Mouse (Mus musculus) limb, embryonic 11.5 days (tissue): ENCODE measurements around the gene Sgsh. TPM values are rescaled to one million over a fixed set of nuclear protein-coding genes. Genes with fewer than 3 reads are reported as not detected.

ENCODE experiments used
- ATAC-seq: fragments of 200-750 bp; cut with Nextera tagmentation; 2 replicates; pipeline ENCODE4 v1.8.0; 2017; ENCODE audit warnings: low read depth; ENCODE audit not compliant: insufficient number of reproducible peaks, low FRiP score, low TSS enrichment
- DNase-seq: peaks from one replicate; pipeline ENCODE4 v3.0.0-alpha.2; 2015; ENCODE audit warnings: low spot score
- H3K27ac ChIP-seq: fragments of 300-500 bp; sonication (generic); replicated peaks from 2 replicates; pipeline ENCODE4 v1.5.1; 2014; ENCODE audit warnings: low read depth, mild to moderate bottlenecking, low read length
- H3K27me3 ChIP-seq: fragments of 300-500 bp; sonication (generic); 2 replicates; pipeline ENCODE4 v1.6.1; 2014; ENCODE audit warnings: mild to moderate bottlenecking, low read length, mixed read lengths; ENCODE audit not compliant: control insufficient read depth, insufficient read depth
- H3K36me3 ChIP-seq: fragments of 300-500 bp; sonication (generic); 2 replicates; pipeline ENCODE4 v1.6.1; 2014; ENCODE audit warnings: mild to moderate bottlenecking, low read length, moderate library complexity, mixed read lengths; ENCODE audit not compliant: control insufficient read depth, insufficient read depth
- H3K4me1 ChIP-seq: fragments of 300-500 bp; sonication (generic); 2 replicates; pipeline ENCODE4 v1.6.1; 2014; ENCODE audit warnings: low read length, mixed read lengths; ENCODE audit not compliant: control insufficient read depth, insufficient read depth
- H3K4me2 ChIP-seq: fragments of 300-500 bp; sonication (generic); 2 replicates; pipeline ENCODE4 v1.6.1; 2014; ENCODE audit warnings: low read depth, mild to moderate bottlenecking, moderate library complexity; ENCODE audit not compliant: severe bottlenecking
- H3K4me3 ChIP-seq: fragments of 300-500 bp; sonication (generic); 2 replicates; pipeline ENCODE4 v1.5.1; 2014; ENCODE audit warnings: low read depth, low read length
- H3K9ac ChIP-seq: fragments of 300-500 bp; sonication (generic); 2 replicates; pipeline ENCODE4 v1.6.1; 2014; ENCODE audit warnings: mild to moderate bottlenecking, low read length
- H3K9me3 ChIP-seq: fragments of 300-500 bp; sonication (generic); 2 replicates; pipeline ENCODE4 v1.6.1; 2016; ENCODE audit warnings: low read length; ENCODE audit not compliant: control insufficient read depth
- WGBS: fragments of 180-500 bp; shearing (Covaris S2); extraction: QIAGEN DNeasy Blood & Tissue Kit; methylation state at CpG from one replicate; pipeline ENCODE4 v1.1.7; 2014; 5-methylcytosine and 5-hydroxymethylcytosine counted together
- polyA plus RNA-seq: library from polyadenylated mRNA; unstranded; fragments of >200 nt; fragmentation: Nextera tagmentation; extraction: Ambion mirVana; gene quantifications from 2 replicates; pipeline ENCODE4 v1.2.1, GENCODE M21; 2014

The Sgsh gene
- polyA plus RNA-seq, 1 experiment from 2014 or later, result 4.9 TPM

- Histone ChIP-seq H3K4me2 (no peak overlapping the region), H3K9me3 (no peaks in the 10 kb centered on the region), H3K4me3 (no peak overlapping the region), H3K9ac (no peak overlapping the region), H3K27me3 (no peaks in the 10 kb centered on the region), H3K27ac (no peak overlapping the region), H3K36me3 (no peaks in the 10 kb centered on the region), H3K4me1 (peaks cover 13% of the 10 kb centered on the region)
- ATAC-seq (no peak), DNase-seq (no peak)
- 95% methylated on average over 10 of the region's 10 CpGs for WGBS
Observed at GRCm38 (mm10) chr11:119359089-119359488, 3.8 kb upstream of the Sgsh start.

- no peaks in the 10 kb centered on the region for H3K36me3 ChIP-seq
- H3K4me3 ChIP-seq, result peak overlapping the region; percentile 61
- H3K4me1 ChIP-seq, result peaks cover 10% of the 10 kb centered on the region
- no peak for ATAC-seq
- H3K9ac ChIP-seq, result peak overlapping the region; percentile 74
- H3K27me3 ChIP-seq, result no peaks in the 10 kb centered on the region
- H3K4me2 ChIP-seq, result peak overlapping the region; percentile 85
- DNase-seq, result no peak
- no peaks in the 10 kb centered on the region for H3K9me3 ChIP-seq
- 6% methylated on average over 23 of the region's 23 CpGs for WGBS
- H3K27ac ChIP-seq, result no peak overlapping the region
Observed at GRCm38 (mm10) chr11:119354798-119355442, 416 bp downstream of the Sgsh start.

GRCm38 (mm10) chr11:119353946-119354345 is 1.4 kb downstream of the Sgsh start:
- DNase-seq (no peak), ATAC-seq (no peak)
- no peaks in the 10 kb centered on the region for H3K9me3 ChIP-seq
- H3K9ac ChIP-seq, result no peak overlapping the region
- peak overlapping the region; percentile 85; the same call in 1 of the 2 replicates for H3K4me2 ChIP-seq
- no peak overlapping the region for H3K4me3 ChIP-seq
- no peaks in the 10 kb centered on the region for H3K27me3 ChIP-seq
- WGBS, result 87% methylated on average over 4 of the region's 4 CpGs
- peaks cover 10% of the 10 kb centered on the region for H3K4me1 ChIP-seq
- no peak overlapping the region for H3K27ac ChIP-seq
- H3K36me3 ChIP-seq, result no peaks in the 10 kb centered on the region

- H3K4me2 ChIP-seq, result no peak overlapping the region
- 77% methylated on average over 7 of the region's 7 CpGs for WGBS
- no peak for ATAC-seq
Observed at GRCm38 (mm10) chr11:119352113-119352512, 3.2 kb downstream of the Sgsh start.

GRCm38 (mm10) chr11:119347125-119347524 is 8.2 kb downstream of the Sgsh start:
- WGBS, result 85% methylated on average over 4 of the region's 4 CpGs
- no peak overlapping the region for H3K9ac ChIP-seq
- H3K9me3 ChIP-seq, result no peaks in the 10 kb centered on the region
- no peak overlapping the region for H3K4me2 ChIP-seq
- DNase-seq, result no peak
- H3K36me3 ChIP-seq, result no peaks in the 10 kb centered on the region
- no peak overlapping the region for H3K27ac ChIP-seq
- no peak overlapping the region for H3K4me3 ChIP-seq
- no peaks in the 10 kb centered on the region for H3K27me3 ChIP-seq
- H3K4me1 ChIP-seq, result no peaks in the 10 kb centered on the region
- no peak for ATAC-seq

More at GRCm38 (mm10) chr11:119352113-119352512, 3.2 kb downstream of the Sgsh start:
- peaks cover 10% of the 10 kb centered on the region for H3K4me1 ChIP-seq
- H3K36me3 ChIP-seq, result no peaks in the 10 kb centered on the region
- no peaks in the 10 kb centered on the region for H3K27me3 ChIP-seq
- H3K4me3 ChIP-seq, result no peak overlapping the region
- 0 out of 2 replicates have a peak overlapping the region, but pooled peaks have one; percentile 7 for H3K9ac ChIP-seq
- DNase-seq, result no peak
- H3K9me3 ChIP-seq, result no peaks in the 10 kb centered on the region
- no peak overlapping the region for H3K27ac ChIP-seq

- H3K36me3 ChIP-seq, result no peaks in the 10 kb centered on the region
- no peak for ATAC-seq
- H3K27me3 ChIP-seq, result no peaks in the 10 kb centered on the region
- H3K4me2 ChIP-seq, result no peak overlapping the region
- no peak for DNase-seq
- no peak overlapping the region for H3K9ac ChIP-seq
- no peaks in the 10 kb centered on the region for H3K4me1 ChIP-seq
- H3K27ac ChIP-seq, result no peak overlapping the region
- no peaks in the 10 kb centered on the region for H3K9me3 ChIP-seq
- WGBS, result 71% methylated on average over 6 of the region's 6 CpGs
- no peak overlapping the region for H3K4me3 ChIP-seq
Observed at GRCm38 (mm10) chr11:119344865-119345264, 10.5 kb downstream of the Sgsh start.

- ATAC-seq (no peak), DNase-seq (no peak)
- H3K4me2 ChIP-seq, result no peak overlapping the region
- H3K4me1 ChIP-seq, result no peaks in the 10 kb centered on the region
- H3K36me3 ChIP-seq, result no peaks in the 10 kb centered on the region
- no peak overlapping the region for H3K4me3 ChIP-seq
- H3K27me3 ChIP-seq, result no peaks in the 10 kb centered on the region
- WGBS, result 90% methylated on average over 8 of the region's 8 CpGs
- no peak overlapping the region for H3K9ac ChIP-seq
- no peak overlapping the region for H3K27ac ChIP-seq
- H3K9me3 ChIP-seq, result no peaks in the 10 kb centered on the region
Observed at GRCm38 (mm10) chr11:119344178-119344577, 11.2 kb downstream of the Sgsh start.

GRCm38 (mm10) chr11:119339637-119340036 is 15.7 kb downstream of the Sgsh start:
- ATAC-seq, result no peak
- Histone ChIP-seq H3K27ac (no peak overlapping the region), H3K36me3 (no peaks in the 10 kb centered on the region), H3K9me3 (no peaks in the 10 kb centered on the region), H3K4me1 (no peaks in the 10 kb centered on the region), H3K27me3 (no peaks in the 10 kb centered on the region; the same call in 1 of the 2 replicates), H3K4me2 (no peak overlapping the region), H3K4me3 (no peak overlapping the region), H3K9ac (no peak overlapping the region; the same call in 1 of the 2 replicates)
- WGBS, result 5% methylated on average over 5 of the region's 5 CpGs
- DNase-seq, result peak; percentile 89

- no peak overlapping the region for H3K4me3 ChIP-seq
- no peaks in the 10 kb centered on the region for H3K9me3 ChIP-seq
- no peak overlapping the region for H3K4me2 ChIP-seq
- H3K36me3 ChIP-seq, result no peaks in the 10 kb centered on the region
- H3K9ac ChIP-seq, result no peak overlapping the region; the same call in 1 of the 2 replicates
- no peaks in the 10 kb centered on the region; the same call in 1 of the 2 replicates for H3K27me3 ChIP-seq
- 47% methylated on average over 5 of the region's 5 CpGs for WGBS
- no peaks in the 10 kb centered on the region for H3K4me1 ChIP-seq
- DNase-seq (no peak), ATAC-seq (no peak)
- H3K27ac ChIP-seq, result no peak overlapping the region
Observed at GRCm38 (mm10) chr11:119339179-119339578, 16.2 kb downstream of the Sgsh start.
